Mouse (Mus musculus) cerebellum, adult 2 months (tissue): ENCODE measurements at regions not wholly inside any gene's neighbourhood (a gene's known extent, or its start where the extent isn't known, plus 50 kb on each side); places are given as distances from the start of the nearest gene placed in this dataset.

Experiments used
- CTCF ChIP-seq: fragments of 200-500 bp; IDR thresholded peaks from 2 replicates; pipeline ENCODE4 v1.5.1; 2011; ENCODE audit warnings: low read depth, mild to moderate bottlenecking, control low read depth, low read length, moderate library complexity, borderline replicate concordance; ENCODE audit not compliant: insufficient read depth
- POLR2A ChIP-seq: fragments of 200-500 bp; IDR thresholded peaks from 2 replicates; pipeline ENCODE4 v1.6.1; 2011; ENCODE audit warnings: low read length, control low read depth, borderline replicate concordance; ENCODE audit not compliant: insufficient read depth

DNA sequence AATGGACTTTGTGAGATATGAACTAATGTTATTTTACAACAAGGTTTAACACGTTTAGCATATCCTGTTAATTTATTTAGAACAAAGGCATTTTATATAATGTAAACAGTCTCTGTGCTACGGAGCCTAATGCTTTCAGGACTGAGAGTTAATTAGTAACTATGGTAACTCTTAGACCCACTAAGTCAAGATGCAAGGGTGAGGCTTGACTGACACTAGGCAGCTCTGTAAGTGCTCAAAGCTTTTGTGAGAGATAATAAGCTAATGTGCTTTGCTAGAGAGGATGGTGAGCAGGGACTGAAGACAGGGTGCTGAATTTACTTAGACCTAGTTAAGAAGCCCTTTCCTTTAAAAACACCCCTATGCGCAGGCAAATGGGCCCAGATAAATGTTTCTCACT is 253.8 kb upstream of the Nrsn1 start:
- no peak for TF ChIP-seq POLR2A
- TF ChIP-seq CTCF, result no peak
